Mouse (Mus musculus) lung, adult 2 months (tissue): ENCODE results near the gene Sbk2.

Experiments used
- CTCF ChIP-seq: fragments of 200-500 bp; IDR thresholded peaks from 2 replicates; pipeline ENCODE4 v1.5.1; 2011; ENCODE audit warnings: mild to moderate bottlenecking, low read length, control low read depth; ENCODE audit not compliant: insufficient read depth
- POLR2A ChIP-seq: fragments of 200-500 bp; IDR thresholded peaks from 2 replicates; pipeline ENCODE4 v1.6.1; 2011; ENCODE audit warnings: low read depth, mild to moderate bottlenecking, control low read depth, low read length, borderline replicate concordance; ENCODE audit errors: extremely low read depth

GRCm38 (mm10) chr7:4995268-4996002, 31.2 kb upstream of the Sbk2 start:
- TF ChIP-seq POLR2A = no peak
- TF ChIP-seq CTCF = no peak
